Mouse (Mus musculus): Measurements from ENCODE around the gene Gatm. TPM values are rescaled to one million over a fixed set of nuclear protein-coding genes. Genes with fewer than 3 reads are reported as not detected.

Gene Gatm
- 65.2 TPM for polyA plus RNA-seq (2012; fragmentation: generic; extraction: Trizol)

DNA sequence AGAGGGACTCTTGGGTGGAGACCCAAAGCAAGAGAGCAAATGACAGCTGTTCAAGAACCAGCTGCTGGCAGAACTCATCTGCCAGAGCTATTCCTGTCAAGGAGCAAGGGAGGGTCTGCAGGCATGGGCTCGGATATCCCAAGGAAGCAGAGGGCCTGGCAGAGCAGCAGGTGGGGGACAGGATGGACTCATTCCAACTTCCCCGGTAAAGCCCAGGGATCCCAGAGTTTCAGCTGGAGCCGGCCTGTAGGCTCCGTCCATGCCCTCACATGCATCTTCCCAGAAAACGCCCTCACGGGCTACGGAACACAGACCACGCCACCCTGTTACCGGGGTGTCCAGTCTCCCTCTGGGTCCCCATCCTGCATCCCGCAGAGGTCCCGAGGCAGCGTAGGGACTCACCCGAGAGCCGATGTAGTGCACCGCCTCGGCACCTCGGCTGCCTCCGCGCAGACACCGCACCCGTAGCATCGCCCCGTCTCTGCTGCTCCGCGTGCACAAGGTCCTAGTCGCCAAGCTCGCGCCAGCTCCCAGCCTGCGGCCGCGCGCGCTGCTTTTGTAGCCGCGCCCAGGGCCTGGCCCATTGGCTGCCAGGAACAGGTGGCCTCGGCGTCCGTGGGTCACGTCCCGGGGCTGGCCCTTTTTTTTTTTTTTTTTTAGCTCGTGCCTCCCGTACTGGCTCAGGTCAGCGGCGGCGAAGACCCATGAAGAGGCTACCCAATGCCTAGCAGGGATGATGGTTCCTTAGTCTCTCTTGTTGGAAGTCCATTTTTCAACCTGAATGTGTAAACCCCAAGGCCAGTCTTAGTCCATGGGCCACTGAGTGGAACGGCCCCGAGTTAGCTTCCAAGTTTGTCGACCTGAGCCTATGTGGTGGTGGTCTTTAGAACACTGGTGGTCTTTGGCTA, at the start of gene Gatm:
Gatm (minus strand) TSS at position 558 of the 908 bp plus-strand sequence.
- peak; percentile 80 to 96 (median 94) for TF ChIP-seq MYOG (IDR thresholded peaks at IDR 0.05; ENCODE audit: control insufficient read depth in 1 of 3, insufficient read depth in 1 of 3, insufficient read length in 2 of 3, low read depth in 2 of 3)
- peak; percentile 84 for TF ChIP-seq TCF3 (IDR thresholded peaks at IDR 0.05; ENCODE audit: insufficient read length, low read depth)
- peak; percentile 97 to 99 (median 98) for TF ChIP-seq MYOD1 (IDR thresholded peaks at IDR 0.05; ENCODE audit: control insufficient read depth in 1 of 3, insufficient read length in 2 of 3, low read depth in 2 of 3)
- peak; percentile 91 for TF ChIP-seq POLR2A (IDR thresholded peaks at IDR 0.05; ENCODE audit: insufficient read length, low read depth)
- TF ChIP-seq CEBPB (IDR thresholded peaks at IDR 0.05; ENCODE audit: insufficient read depth, poor library complexity, severe bottlenecking): no peak
- TF ChIP-seq MAX (IDR thresholded peaks at IDR 0.05; ENCODE audit: low read depth): no peak
- TF ChIP-seq REST (IDR thresholded peaks at IDR 0.05; ENCODE audit: insufficient read depth, insufficient read length): no peak
- peak; percentile 33 for TF ChIP-seq E2F4 (IDR thresholded peaks at IDR 0.05; ENCODE audit: insufficient read depth)
- TF ChIP-seq SRF (IDR thresholded peaks at IDR 0.05; ENCODE audit: control insufficient read depth, insufficient read length, low read depth): no peak
- no peak for TF ChIP-seq USF1 (IDR thresholded peaks at IDR 0.05; ENCODE audit: low read depth)
- TF ChIP-seq TCF12 (IDR thresholded peaks at IDR 0.05; ENCODE audit: insufficient read depth, poor library complexity, severe bottlenecking): peak; percentile 96
- peak; percentile 87 for TF ChIP-seq POLR2AphosphoS2 (IDR thresholded peaks at IDR 0.05; ENCODE audit: insufficient read length, low read depth)
- H3K79me2 ChIP-seq (ENCODE audit: control insufficient read depth, insufficient read depth): peaks cover 8% of the 10 kb centered on the region

DNA sequence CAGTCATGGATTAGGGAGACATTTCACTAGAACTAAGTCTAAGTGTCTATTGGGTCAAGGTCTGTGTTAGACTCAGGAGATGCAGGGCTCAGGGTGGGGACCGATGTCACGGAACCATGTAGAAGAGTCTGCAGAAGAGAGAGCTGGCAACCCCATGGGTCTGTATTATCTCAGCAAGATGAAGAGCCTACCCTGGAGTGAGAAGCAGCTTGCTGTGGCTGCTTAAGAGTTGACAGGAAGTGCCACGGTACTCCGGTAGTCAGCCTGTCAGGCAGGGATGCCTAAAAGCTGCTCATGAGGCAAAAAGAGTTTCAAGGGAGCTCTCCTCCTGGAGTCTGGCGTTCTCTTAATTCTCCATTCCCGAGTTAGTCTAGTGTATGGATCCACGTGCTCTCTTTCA, 48.7 kb upstream of the Gatm start:
- no peak overlapping the region for H3K4me2 ChIP-seq (ENCODE audit: low read depth)
- H3K4me3 ChIP-seq: no peak overlapping the region
- no peaks in the 10 kb centered on the region for H3K27me3 ChIP-seq (ENCODE audit: control insufficient read depth, insufficient read depth, insufficient read length)
- TF ChIP-seq USF1 (IDR thresholded peaks at IDR 0.05; ENCODE audit: low read depth): no peak
- TF ChIP-seq TCF12 (IDR thresholded peaks at IDR 0.05; ENCODE audit: insufficient read depth, poor library complexity, severe bottlenecking): no peak
- no peak for TF ChIP-seq POLR2A (IDR thresholded peaks at IDR 0.05; ENCODE audit: insufficient read length, low read depth)
- TF ChIP-seq MAX (IDR thresholded peaks at IDR 0.05; ENCODE audit: low read depth): no peak
- TF ChIP-seq SRF (IDR thresholded peaks at IDR 0.05; ENCODE audit: control insufficient read depth, insufficient read length, low read depth): no peak
- no peak overlapping the region for H3ac ChIP-seq (ENCODE audit: control insufficient read depth, insufficient read length)
- H3K79me2 ChIP-seq (ENCODE audit: control insufficient read depth, insufficient read depth): no peaks in the 10 kb centered on the region
- no peaks in the 10 kb centered on the region for H3K36me3 ChIP-seq (ENCODE audit: control insufficient read depth, insufficient read depth)

More for the DNA sequence above, at the start of gene Gatm:
- H3K4me3 ChIP-seq: peak within 1 kb of the TSS; percentile 29
- H3K4me2 ChIP-seq (ENCODE audit: low read depth): peak within 1 kb of the TSS; percentile 76
- peak within 1 kb of the TSS; percentile 8 for H3ac ChIP-seq (ENCODE audit: control insufficient read depth, insufficient read length)
- no peaks in the 10 kb centered on the region for H3K27me3 ChIP-seq (ENCODE audit: control insufficient read depth, insufficient read depth, insufficient read length)
- peaks cover 7% of the 10 kb centered on the region for H3K36me3 ChIP-seq (ENCODE audit: control insufficient read depth, insufficient read depth)

DNA sequence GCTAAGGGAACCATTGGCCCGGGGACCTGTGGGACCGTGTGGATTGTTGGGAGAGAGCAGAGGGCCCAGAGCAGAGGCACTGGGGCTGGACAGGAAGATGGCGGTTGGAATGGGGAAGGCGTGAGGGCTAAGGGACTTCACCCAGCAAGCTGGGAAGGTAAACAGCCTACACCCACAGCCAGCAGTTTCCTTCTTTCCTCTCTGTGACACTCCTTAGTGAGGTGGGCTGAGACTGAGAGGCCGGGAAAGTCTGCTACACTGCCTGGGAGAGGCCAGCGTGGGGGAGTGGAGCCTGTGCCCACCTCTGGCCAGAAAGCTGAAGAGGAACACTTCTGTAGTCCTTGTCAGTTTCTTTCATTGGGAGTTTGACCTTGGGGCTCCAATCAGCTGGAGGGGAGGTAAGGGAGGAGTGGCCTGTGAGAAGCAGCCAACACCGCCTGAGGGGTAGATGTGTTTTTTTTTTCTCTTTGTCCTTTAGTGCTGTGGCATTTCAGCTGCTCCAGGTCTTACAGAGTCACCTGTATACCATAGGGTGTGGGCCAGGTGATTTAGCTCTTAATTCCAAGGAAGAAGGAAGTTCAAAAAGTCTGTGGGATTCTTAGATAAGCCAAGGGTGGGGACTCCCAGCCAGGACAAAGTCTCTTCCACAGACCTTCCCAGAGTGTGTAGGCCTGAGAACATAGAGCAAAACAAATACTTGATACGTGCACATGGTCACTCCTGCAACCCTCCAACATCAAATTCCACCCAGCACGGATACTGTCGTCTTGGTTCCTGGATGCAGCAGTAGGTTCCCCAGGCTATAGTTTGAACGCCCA, 46.8 kb upstream of the Gatm start:
- no peak for TF ChIP-seq TCF3 (IDR thresholded peaks at IDR 0.05; ENCODE audit: insufficient read length, low read depth)
- Histone ChIP-seq H3K27me3 (ENCODE audit: control insufficient read depth, insufficient read depth, insufficient read length) (no peaks in the 10 kb centered on the region), H3K4me3 (no peak overlapping the region), H3K4me2 (ENCODE audit: low read depth) (no peak overlapping the region), H3ac (ENCODE audit: control insufficient read depth, insufficient read length) (no peak overlapping the region), H3K36me3 (ENCODE audit: control insufficient read depth, insufficient read depth) (no peaks in the 10 kb centered on the region), H3K79me2 (ENCODE audit: control insufficient read depth, insufficient read depth) (no peaks in the 10 kb centered on the region)

DNA sequence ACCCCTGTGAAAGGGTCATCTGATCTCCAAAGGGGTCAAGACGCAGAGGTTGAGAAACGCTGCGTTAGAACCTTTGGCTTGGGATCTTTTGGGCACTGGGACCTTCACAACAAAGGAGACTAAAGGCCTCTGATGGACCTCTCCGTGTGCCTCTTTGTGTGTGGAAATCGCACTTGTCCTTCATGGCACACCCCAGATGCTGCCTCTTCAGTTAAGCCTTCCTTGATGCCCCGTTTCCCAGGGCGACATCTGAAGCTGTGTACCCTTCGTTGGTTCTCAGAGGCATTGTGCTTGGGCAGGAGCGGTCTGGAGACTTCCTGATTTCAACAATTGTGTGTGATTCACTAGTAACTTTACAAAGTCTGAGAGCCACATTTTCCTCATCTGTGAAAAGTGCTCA, 45.7 kb upstream of the Gatm start:
- H3ac ChIP-seq (ENCODE audit: control insufficient read depth, insufficient read length): no peak overlapping the region
- H3K4me3 ChIP-seq: no peak overlapping the region
- H3K27me3 ChIP-seq (ENCODE audit: control insufficient read depth, insufficient read depth, insufficient read length): no peaks in the 10 kb centered on the region
- TF ChIP-seq USF1 (IDR thresholded peaks at IDR 0.05; ENCODE audit: low read depth) (no peak), REST (IDR thresholded peaks at IDR 0.05; ENCODE audit: insufficient read depth, insufficient read length) (no peak), E2F4 (IDR thresholded peaks at IDR 0.05; ENCODE audit: insufficient read depth) (no peak), POLR2AphosphoS2 (IDR thresholded peaks at IDR 0.05; ENCODE audit: insufficient read length, low read depth) (no peak), TCF3 (IDR thresholded peaks at IDR 0.05; ENCODE audit: insufficient read length, low read depth) (no peak), POLR2A (IDR thresholded peaks at IDR 0.05; ENCODE audit: insufficient read length, low read depth) (no peak), MAX (IDR thresholded peaks at IDR 0.05; ENCODE audit: low read depth) (no peak), TCF12 (IDR thresholded peaks at IDR 0.05; ENCODE audit: insufficient read depth, poor library complexity, severe bottlenecking) (no peak), CEBPB (IDR thresholded peaks at IDR 0.05; ENCODE audit: insufficient read depth, poor library complexity, severe bottlenecking) (no peak), MYOD1 (IDR thresholded peaks at IDR 0.05; ENCODE audit: control insufficient read depth in 1 of 3, insufficient read length in 2 of 3, low read depth in 2 of 3) (no peak)
- H3K79me2 ChIP-seq (ENCODE audit: control insufficient read depth, insufficient read depth): no peaks in the 10 kb centered on the region
- H3K36me3 ChIP-seq (ENCODE audit: control insufficient read depth, insufficient read depth): no peaks in the 10 kb centered on the region
- no peak overlapping the region for H3K4me2 ChIP-seq (ENCODE audit: low read depth)

DNA sequence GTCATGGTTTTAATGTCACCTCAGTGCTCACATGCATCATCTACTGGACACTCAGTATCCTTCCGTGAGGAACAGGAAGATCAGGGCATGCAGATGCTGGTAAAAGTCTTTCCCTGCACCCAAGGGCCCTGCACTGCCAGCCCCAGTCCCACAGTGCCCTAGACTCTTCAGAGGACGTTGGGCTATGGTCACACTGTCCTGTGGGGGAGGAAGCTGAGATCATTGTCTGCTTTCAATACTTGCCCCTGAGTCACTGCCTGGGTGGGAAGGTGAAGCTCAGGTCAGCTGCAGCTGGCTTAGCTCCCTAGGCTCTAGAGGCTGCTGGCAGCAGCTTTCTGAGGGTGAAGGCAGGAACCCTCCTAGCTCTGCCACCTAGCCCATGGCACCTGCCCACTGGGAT, 44.9 kb upstream of the Gatm start:
- Histone ChIP-seq H3K4me3 (no peak overlapping the region), H3K4me2 (ENCODE audit: low read depth) (no peak overlapping the region)

More for the DNA sequence above, 44.9 kb upstream of the Gatm start:
- H3K36me3 ChIP-seq (ENCODE audit: control insufficient read depth, insufficient read depth): no peaks in the 10 kb centered on the region
- no peaks in the 10 kb centered on the region for H3K79me2 ChIP-seq (ENCODE audit: control insufficient read depth, insufficient read depth)
- TF ChIP-seq MYOG (IDR thresholded peaks at IDR 0.05; ENCODE audit: control insufficient read depth in 1 of 3, insufficient read depth in 1 of 3, insufficient read length in 2 of 3, low read depth in 2 of 3) (no peak), REST (IDR thresholded peaks at IDR 0.05; ENCODE audit: insufficient read depth, insufficient read length) (no peak), MAX (IDR thresholded peaks at IDR 0.05; ENCODE audit: low read depth) (no peak), CEBPB (IDR thresholded peaks at IDR 0.05; ENCODE audit: insufficient read depth, poor library complexity, severe bottlenecking) (no peak), SRF (IDR thresholded peaks at IDR 0.05; ENCODE audit: control insufficient read depth, insufficient read length, low read depth) (no peak), TCF3 (IDR thresholded peaks at IDR 0.05; ENCODE audit: insufficient read length, low read depth) (no peak)
- no peak overlapping the region for H3ac ChIP-seq (ENCODE audit: control insufficient read depth, insufficient read length)
- no peaks in the 10 kb centered on the region for H3K27me3 ChIP-seq (ENCODE audit: control insufficient read depth, insufficient read depth, insufficient read length)
